Mouse (Mus musculus): Measurements from ENCODE around the gene Mup15. TPM values are rescaled to one million over a fixed set of nuclear protein-coding genes. Genes with fewer than 3 reads are reported as not detected.
"Not testable (repeated sequence)": the region's sequence is repeated elsewhere in the genome, so short reads cannot be mapped to it uniquely, and the experiment has no call there.

Gene Mup15
- not detected for total RNA-seq (2021)

- DNase-seq (ENCODE audit: extremely low spot score in 1 of 2, low spot score in 1 of 2) = not testable (repeated sequence)
Measured at GRCm38 (mm10) chr4:61439643-61440042, at the start of gene Mup15. Mup15 (minus strand) TSS chr4:61439743.

Other genes starting within 250 kb of the Mup15 start
- not detected for gene Mup13, start 211.5 kb downstream of the Mup15 start, total RNA-seq (2021)
- gene Mup14, start 135.7 kb downstream of the Mup15 start, total RNA-seq (2021) = not detected
- not detected for gene Mup16, start 79.8 kb upstream of the Mup15 start, total RNA-seq (2021)
- gene Mup17, start 156.1 kb upstream of the Mup15 start, total RNA-seq (2021) = not detected
- not detected for gene Mup18, start 234.4 kb upstream of the Mup15 start, total RNA-seq (2021)

All from layer of hippocampus, postnatal 25 days (tissue).